Comparison of ENCODE assay signal across 8 mouse cellular contexts in genomic region chr8:45874945-45875626, GRCm38 (mm10). TPM values are rescaled to one million over a fixed set of nuclear protein-coding genes. Genes with fewer than 3 reads are reported as not detected.
DNase-seq lines count a peak whose midpoint lies in the region; ATAC-seq and TF ChIP-seq lines count a peak whose summit lies in the region.

No protein-coding gene starts in this region.

- no peak for TF ChIP-seq CTCF in left cerebral cortex, adult 2 months (IDR thresholded peaks at IDR 0.05)
- TF ChIP-seq CTCF in thymus, adult 2 months (IDR thresholded peaks at IDR 0.05; ENCODE audit: borderline replicate concordance, control insufficient read depth, extremely low read depth, insufficient read depth, low read length, poor library complexity): no peak

- H3K4me1 ChIP-seq in embryonic facial prominence, embryonic 13.5 days: peaks cover 14% of the 10 kb centered on the region
- no peaks in the 10 kb centered on the region for H3K4me1 ChIP-seq in intestine, embryonic 16.5 days (ENCODE audit: control insufficient read depth, insufficient read depth, low read length)
- H3K4me1 ChIP-seq in midbrain, embryonic 10.5 days: peaks cover 30% of the 10 kb centered on the region
- H3K4me1 ChIP-seq in thymus, adult 2 months (replicated peaks; ENCODE audit: control insufficient read depth, insufficient read depth, low read length): no peaks in the 10 kb centered on the region

- H3K27me3 ChIP-seq in embryonic facial prominence, embryonic 13.5 days: no peaks in the 10 kb centered on the region
- H3K27me3 ChIP-seq in intestine, embryonic 16.5 days (replicated peaks; ENCODE audit: control insufficient read depth, insufficient read depth, low read length): no peaks in the 10 kb centered on the region
- H3K27me3 ChIP-seq in midbrain, embryonic 10.5 days (ENCODE audit: low read depth, poor library complexity, severe bottlenecking): peaks cover 9% of the 10 kb centered on the region; the same call in 1 of the 2 replicates
- no peaks in the 10 kb centered on the region for H3K27me3 ChIP-seq in thymus, adult 2 months (ENCODE audit: control insufficient read depth, insufficient read depth, low read length)

- 30% methylated on average over 10 of the region's 10 CpGs for WGBS in embryonic facial prominence, embryonic 13.5 days
- 37% methylated on average over 10 of the region's 10 CpGs for WGBS in intestine, embryonic 16.5 days
- WGBS in midbrain, embryonic 10.5 days: 32% methylated on average over 10 of the region's 10 CpGs
- WGBS in thymus, adult 2 months: 43% methylated on average over 10 of the region's 10 CpGs

- peak; percentile 59; the same call in 1 of the 2 replicates for ATAC-seq in embryonic facial prominence, embryonic 13.5 days (ENCODE audit: insufficient number of reproducible peaks, insufficient read depth, low FRiP score, low TSS enrichment, low read depth)
- ATAC-seq in intestine, embryonic 16.5 days: peak; percentile 74

- H3K36me3 ChIP-seq in embryonic facial prominence, embryonic 13.5 days: no peaks in the 10 kb centered on the region
- no peaks in the 10 kb centered on the region for H3K36me3 ChIP-seq in intestine, embryonic 16.5 days (ENCODE audit: control insufficient read depth, insufficient read depth, low read length)
- no peaks in the 10 kb centered on the region for H3K36me3 ChIP-seq in midbrain, embryonic 10.5 days
- H3K36me3 ChIP-seq in thymus, adult 2 months (ENCODE audit: control insufficient read depth, insufficient read depth, low read length): no peaks in the 10 kb centered on the region

- H3K9me3 ChIP-seq in embryonic facial prominence, embryonic 13.5 days: no peaks in the 10 kb centered on the region
- H3K9me3 ChIP-seq in intestine, embryonic 16.5 days (ENCODE audit: control insufficient read depth, low read length): peaks cover 2% of the 10 kb centered on the region; the same call in 1 of the 2 replicates
- H3K9me3 ChIP-seq in midbrain, embryonic 10.5 days (replicated peaks): no peaks in the 10 kb centered on the region; the same call in 1 of the 2 replicates

- peak overlapping the region; percentile 36; the same call in 1 of the 2 replicates for H3K9ac ChIP-seq in embryonic facial prominence, embryonic 13.5 days
- H3K9ac ChIP-seq in intestine, embryonic 16.5 days (ENCODE audit: low read depth, low read length): 0 out of 2 replicates have a peak overlapping the region, but pooled peaks have one; percentile 0

- H3K4me3 ChIP-seq in embryonic facial prominence, embryonic 13.5 days: no peak overlapping the region
- H3K4me3 ChIP-seq in intestine, embryonic 16.5 days (ENCODE audit: low read length): no peak overlapping the region
- H3K4me3 ChIP-seq in left cerebral cortex, adult 2 months: no peak overlapping the region
- H3K4me3 ChIP-seq in midbrain, embryonic 10.5 days: peak overlapping the region; percentile 27
- H3K4me3 ChIP-seq in thymus, adult 2 months (ENCODE audit: control insufficient read depth, insufficient read depth, low read length): no peak overlapping the region

- no peak for TF ChIP-seq POLR2A in thymus, adult 2 months (IDR thresholded peaks at IDR 0.05; ENCODE audit: control insufficient read depth, extremely low read depth, insufficient read depth, low read length, poor library complexity)

- intact Hi-C loops in left cerebral cortex, adult 2 months (cut with DNase I): no loop called here

- H3K27ac ChIP-seq in embryonic facial prominence, embryonic 13.5 days: peak overlapping the region; percentile 75
- H3K27ac ChIP-seq in intestine, embryonic 16.5 days (ENCODE audit: low read length): peak overlapping the region; percentile 34
- no peak overlapping the region for H3K27ac ChIP-seq in left cerebral cortex, adult 2 months
- H3K27ac ChIP-seq in midbrain, embryonic 10.5 days (replicated peaks): peak overlapping the region; percentile 88
- no peak overlapping the region for H3K27ac ChIP-seq in thymus, adult 2 months (ENCODE audit: control insufficient read depth, insufficient read depth, low read length)

- H3K4me2 ChIP-seq in embryonic facial prominence, embryonic 13.5 days: peak overlapping the region; percentile 14; the same call in 1 of the 2 replicates
- H3K4me2 ChIP-seq in intestine, embryonic 16.5 days (ENCODE audit: low read depth, low read length): no peak overlapping the region

- peak; percentile 79 for DNase-seq in brain, adult 2 months (ENCODE audit: low read depth, low spot score)
- DNase-seq in heart, adult 11 months: peak; percentile 100
- peak; percentile 20 to 40 for DNase-seq in left cerebral cortex, adult 2 months (ENCODE audit: extremely low spot score in 1 of 2, low spot score in 2 of 2)
- peak; percentile 81 for DNase-seq in midbrain, embryonic 10.5 days (ENCODE audit: low spot score)
- DNase-seq in spleen, postnatal 36 days (ENCODE audit: low spot score in 2 of 2): peak; percentile 18 to 34
- DNase-seq in thymus, adult 2 months: no peak

RNA-seq across cellular contexts. Expression of gene Pdlim3, which starts 10.2 kb away (rescaled TPM):
- polyA plus RNA-seq in embryonic facial prominence, embryonic 13.5 days (2015; fragmentation: Nextera tagmentation; extraction: Ambion mirVana): 15.9 and 18.2 TPM in 2 replicates
- 94.0 and 97.7 TPM in 2 replicates for polyA plus RNA-seq in intestine, embryonic 16.5 days (2015; fragmentation: Nextera tagmentation; extraction: Ambion mirVana)
- 1 to 10 TPM; 2.2 to 2.4 TPM for total RNA-seq in left cerebral cortex, adult 2 months (2021)
- 10.6 and 31.0 TPM in 2 replicates for polyA plus RNA-seq in midbrain, embryonic 10.5 days (2016; fragmentation: Nextera tagmentation; extraction: Ambion mirVana)
- polyA plus RNA-seq in thymus, adult 2 months (2012; rRNA removed): 8.3 and 11.8 TPM in 2 replicates

RNA-seq across cellular contexts. Expression of gene Ccdc110, which starts 59.3 kb away (rescaled TPM):
- not detected in 2 replicates for polyA plus RNA-seq in embryonic facial prominence, embryonic 13.5 days (2015; fragmentation: Nextera tagmentation; extraction: Ambion mirVana)
- polyA plus RNA-seq in intestine, embryonic 16.5 days (2015; fragmentation: Nextera tagmentation; extraction: Ambion mirVana): not detected in 2 replicates
- 1 to 10 TPM in 1 of 2 experiments, under 1 TPM in 1; 0.84 to 1.3 TPM for total RNA-seq in left cerebral cortex, adult 2 months (2021)
- 0.19 TPM in 1 of 2 replicates, not detected in the other for polyA plus RNA-seq in midbrain, embryonic 10.5 days (2016; fragmentation: Nextera tagmentation; extraction: Ambion mirVana)
- not detected in 2 replicates for polyA plus RNA-seq in thymus, adult 2 months (2012; rRNA removed)

Comparison
In these comparisons a context has a peak if more than half of its experiments do, and no peak if none do; other contexts are left out.
1. H3K27ac ChIP-seq: peak in embryonic facial prominence, embryonic 13.5 days (single experiment), intestine, embryonic 16.5 days (single experiment) and midbrain, embryonic 10.5 days (single experiment); none in left cerebral cortex, adult 2 months (single experiment) and thymus, adult 2 months (single experiment).